Mouse (Mus musculus) heart, adult 8-10 months (tissue): ENCODE measurements at regions not wholly inside any gene's neighbourhood (a gene's known extent, or its start where the extent isn't known, plus 50 kb on each side); places are given as distances from the start of the nearest gene placed in this dataset.

ENCODE experiments used
- DNase-seq: peaks from one replicate; pipeline ENCODE4 v3.0.0; 2022; ENCODE audit warnings: low spot score

DNA sequence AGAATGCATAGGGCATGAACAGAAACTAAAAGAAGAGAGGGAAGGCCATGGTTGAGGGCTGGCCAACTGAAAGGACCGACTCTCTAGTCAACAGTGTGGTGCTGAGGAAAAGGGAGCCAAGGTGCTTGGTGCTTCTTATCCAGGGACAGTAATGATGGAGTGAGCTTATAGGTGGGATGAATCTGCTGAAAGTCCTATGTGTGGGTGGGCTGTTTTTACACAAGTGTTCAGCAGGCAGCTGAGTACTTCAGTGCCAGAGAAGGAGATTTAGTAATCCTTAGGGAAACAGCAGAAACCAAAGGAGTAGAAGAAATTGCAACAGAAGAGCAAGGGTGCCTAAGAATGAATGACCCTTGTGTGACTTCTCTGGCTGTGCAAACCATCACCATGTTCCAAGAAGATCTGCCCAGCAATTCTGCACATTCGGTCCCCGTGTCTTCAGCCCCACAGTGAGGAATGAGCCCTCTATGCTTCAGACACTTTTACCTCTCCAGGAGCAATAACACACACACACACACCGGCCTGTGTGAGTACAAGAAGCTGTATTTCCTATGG lies 82.1 kb upstream of the Pkn2 start:
- DNase-seq, result no peak

- DNase-seq, result no peak
Measured at GRCm38 (mm10) chr3:142957768-142958167, 76.0 kb upstream of the Pkn2 start.

DNA sequence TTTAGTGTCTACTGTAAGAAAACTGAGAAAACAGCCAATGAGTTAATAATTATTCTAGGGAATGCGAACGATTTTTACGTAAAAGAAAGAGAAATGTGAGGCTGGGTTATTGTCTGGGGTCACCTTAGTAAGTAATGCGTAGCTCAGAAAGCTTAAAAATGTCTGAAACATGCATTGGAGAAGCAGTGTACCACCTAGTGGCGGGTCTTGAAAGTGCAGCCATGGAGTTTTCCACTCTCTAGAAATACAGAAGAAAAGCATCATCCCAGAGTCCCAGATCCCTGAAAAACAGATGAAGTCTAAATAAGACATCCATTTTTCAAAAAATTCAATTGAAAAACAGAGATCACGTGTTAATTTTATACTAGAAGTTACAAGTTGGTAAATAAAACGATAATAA lies 67.0 kb upstream of the Pkn2 start:
- DNase-seq, result peak; percentile 38

- peak; percentile 42 for DNase-seq
Measured at GRCm38 (mm10) chr3:142941319-142942024, 59.7 kb upstream of the Pkn2 start.

DNA sequence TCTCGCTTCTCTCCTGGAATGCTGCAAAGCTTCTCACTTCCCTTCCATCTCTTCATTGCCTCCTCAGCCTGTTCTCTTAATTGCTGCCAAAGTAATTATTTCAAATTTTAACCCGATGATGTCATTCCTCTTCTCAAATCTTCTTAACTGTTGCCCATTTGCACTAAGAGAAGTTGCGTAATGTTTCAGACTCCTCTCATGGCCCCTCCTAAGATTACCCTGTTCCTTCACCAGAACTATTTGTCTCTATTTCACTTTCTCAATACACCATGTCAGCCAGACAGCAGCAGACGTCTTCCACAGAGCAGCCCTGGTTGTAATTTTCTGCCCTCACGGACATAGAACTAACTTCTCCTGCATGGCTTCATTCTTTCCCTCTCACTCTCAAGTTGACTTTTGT lies 59.1 kb upstream of the Pkn2 start:
- peak; percentile 42 for DNase-seq

GRCm38 (mm10) chr3:142939773-142940172 lies 58.0 kb upstream of the Pkn2 start:
- DNase-seq, result no peak

DNA sequence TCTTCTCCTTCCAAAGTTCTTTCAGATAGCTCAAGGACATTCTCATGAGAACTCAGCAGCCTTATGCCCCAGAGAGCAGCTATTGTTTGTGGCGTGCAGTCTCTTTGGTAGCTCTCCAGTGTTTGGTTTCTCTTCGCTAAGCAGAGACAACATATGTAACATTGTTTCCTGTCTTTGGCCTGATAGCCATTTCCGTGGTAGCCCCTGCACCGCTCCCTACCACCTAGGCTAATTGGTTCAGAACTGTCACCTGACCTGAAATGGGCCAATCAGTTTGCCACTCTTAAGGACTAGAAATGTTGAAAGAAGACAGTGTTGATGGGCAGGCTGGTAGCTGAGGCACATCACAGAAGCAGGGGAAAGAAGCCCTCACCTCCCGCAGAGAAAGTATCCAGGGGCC lies 54.1 kb upstream of the Pkn2 start:
- DNase-seq, result no peak

DNA sequence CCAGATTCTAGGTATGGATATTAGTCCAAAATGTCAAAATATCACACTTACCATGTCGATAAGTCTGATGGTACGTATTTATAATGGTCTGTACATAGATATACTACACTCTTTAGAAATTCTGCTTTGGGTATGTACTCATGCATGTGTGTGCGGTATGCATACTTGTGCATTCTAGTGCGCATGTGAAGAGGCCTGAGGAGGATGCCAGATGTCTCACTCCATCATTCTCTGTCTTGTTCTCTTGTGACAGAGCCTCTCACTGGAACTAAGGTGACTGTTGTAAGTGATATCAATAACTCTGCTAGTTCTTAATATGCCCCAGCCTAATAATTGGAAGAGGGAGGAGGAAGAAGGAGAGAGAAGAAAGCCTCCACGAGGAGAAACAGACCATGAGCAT lies 52.5 kb upstream of the Pkn2 start:
- no peak for DNase-seq

GRCm38 (mm10) chr3:142933684-142934259 lies 52.0 kb upstream of the Pkn2 start:
- no peak for DNase-seq
